Mouse (Mus musculus) C2C12 (cell line): ENCODE data around the gene Timp2.

Experiments used
- CEBPB ChIP-seq: IDR thresholded peaks from one replicate; pipeline ENCODE4 v1.6.1; 2011; ENCODE audit warnings: low read depth, mild to moderate bottlenecking, control low read depth, moderate library complexity
- CTCF ChIP-seq: IDR thresholded peaks from one replicate; pipeline ENCODE4 v1.5.1; 2011; ENCODE audit not compliant: control insufficient read depth, insufficient read depth, insufficient read length
- MAX ChIP-seq: IDR thresholded peaks from one replicate; pipeline ENCODE4 v1.6.1; 2011; ENCODE audit warnings: mild to moderate bottlenecking, control low read depth
- MYOD1 ChIP-seq: IDR thresholded peaks from one replicate; pipeline ENCODE4 v1.6.1; 2011; ENCODE audit warnings: low read depth; ENCODE audit not compliant: control insufficient read depth, insufficient read length
- USF1 ChIP-seq: IDR thresholded peaks from one replicate; pipeline ENCODE4 v1.6.1; 2011; ENCODE audit warnings: low read depth, mild to moderate bottlenecking, control low read depth, moderate library complexity

DNA sequence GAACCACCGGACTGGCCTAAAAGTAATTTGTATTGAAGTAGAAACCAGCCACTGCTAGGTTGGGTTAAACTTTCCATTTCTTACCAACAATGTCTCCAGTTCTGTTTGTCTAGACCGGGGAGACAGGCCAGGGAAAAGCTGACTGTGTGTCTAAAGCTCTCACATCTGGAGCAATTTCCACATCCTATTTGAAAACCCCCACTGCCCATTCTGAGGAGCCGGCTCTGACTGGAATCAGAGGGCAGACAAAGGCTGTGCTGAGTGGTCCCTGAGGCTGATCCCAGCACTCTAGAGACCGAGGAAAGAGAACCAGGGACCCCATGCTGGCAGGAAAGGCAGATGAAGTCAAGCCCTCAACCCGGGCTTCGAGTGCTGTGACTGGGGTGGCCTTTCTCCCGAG is 17.1 kb upstream of the Timp2 start:
- TF ChIP-seq CTCF (no peak), MAX (no peak), MYOD1 (no peak), USF1 (no peak), CEBPB (no peak)
